In the genomic region with DNA sequence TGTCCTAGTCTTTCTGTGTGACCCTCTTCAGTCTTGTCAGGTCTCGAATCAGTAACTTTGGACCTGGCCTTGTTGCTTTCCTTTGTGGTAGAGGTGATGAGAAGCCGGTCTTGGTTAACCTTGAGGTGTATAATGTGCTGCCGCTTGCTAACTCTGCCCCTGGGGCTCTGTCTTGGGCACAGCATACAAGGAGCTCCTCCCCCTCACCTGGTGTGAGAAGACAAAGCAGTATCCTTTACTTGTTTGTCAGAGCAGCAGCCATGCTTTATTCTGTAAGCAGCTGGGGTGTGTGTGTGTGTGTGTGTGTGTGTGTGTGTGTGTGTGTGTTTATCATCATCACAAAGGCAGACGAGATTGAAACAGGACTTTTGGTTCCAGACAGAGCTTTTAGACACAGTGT, we compare ENCODE assay signal across 27 mouse cellular contexts. TPM values are rescaled to one million over a fixed set of nuclear protein-coding genes. Genes with fewer than 3 reads are reported as not detected.
"Had no signal": no experiment of that assay in that cellular context is flagged by ENCODE, and none has a peak within 500 bp of the region (broad histone marks: within the 10 kb centered on the region; RNA-seq: fewer than 3 reads in every experiment).

No protein-coding gene starts in this region.

- H3K4me3 ChIP-seq: gastrocnemius, adult 2 months; heart, adult 2 months; heart, embryonic 13.5 days; heart, embryonic 15.5 days; hindbrain, embryonic 13.5 days; hindbrain, embryonic 15.5 days; kidney, embryonic 15.5 days; limb, embryonic 13.5 days; limb, embryonic 15.5 days; liver, embryonic 13.5 days; liver, embryonic 15.5 days had no signal

- H3K27ac ChIP-seq: gastrocnemius, adult 2 months; heart, adult 2 months; heart, embryonic 13.5 days; heart, embryonic 15.5 days; hindbrain, embryonic 13.5 days; hindbrain, embryonic 15.5 days; hindbrain, postnatal 0 days; kidney, embryonic 15.5 days; kidney, postnatal 0 days; limb, embryonic 13.5 days; limb, embryonic 15.5 days; liver, embryonic 13.5 days; liver, embryonic 15.5 days had no signal

- H3K36me3 ChIP-seq: heart, embryonic 13.5 days; heart, embryonic 15.5 days; hindbrain, embryonic 13.5 days; hindbrain, embryonic 15.5 days; kidney, embryonic 15.5 days; limb, embryonic 13.5 days; limb, embryonic 15.5 days; liver, embryonic 13.5 days; liver, embryonic 15.5 days had no signal

- H3K9ac ChIP-seq: heart, embryonic 13.5 days; heart, embryonic 15.5 days; hindbrain, embryonic 13.5 days; hindbrain, embryonic 15.5 days; kidney, embryonic 15.5 days; limb, embryonic 13.5 days; limb, embryonic 15.5 days; liver, embryonic 13.5 days; liver, embryonic 15.5 days had no signal

- H3K9me3 ChIP-seq: heart, embryonic 15.5 days; hindbrain, embryonic 15.5 days; kidney, embryonic 15.5 days; limb, embryonic 15.5 days; liver, embryonic 13.5 days; liver, embryonic 15.5 days had no signal

- DNase-seq: gastrocnemius, adult 2 months; gastrocnemius, postnatal 10 days; gastrocnemius, postnatal 25 days; heart, adult 2 months; heart, postnatal 14 days; heart, postnatal 36 days; kidney, adult 11 months; kidney, adult 2 months; kidney, adult 9 months; kidney, postnatal 14 days; kidney, postnatal 36 days; layer of hippocampus, adult 9-11 months; layer of hippocampus, postnatal 36 days; left cerebral cortex, postnatal 4 days; liver, embryonic 13.5 days had no signal

- H3K4me1 ChIP-seq: heart, embryonic 13.5 days; heart, embryonic 15.5 days; hindbrain, embryonic 13.5 days; hindbrain, embryonic 15.5 days; kidney, embryonic 15.5 days; limb, embryonic 13.5 days; limb, embryonic 15.5 days; liver, embryonic 13.5 days; liver, embryonic 15.5 days had no signal

- H3K27me3 ChIP-seq: heart, embryonic 13.5 days; heart, embryonic 15.5 days; hindbrain, embryonic 13.5 days; hindbrain, embryonic 15.5 days; kidney, embryonic 15.5 days; limb, embryonic 13.5 days; limb, embryonic 15.5 days; liver, embryonic 13.5 days; liver, embryonic 15.5 days had no signal

RNA-seq across cellular contexts. Expression of gene Olfml1, which starts 31.9 kb away (rescaled TPM):
- total RNA-seq: granulocyte monocyte progenitor cell, adult 5-6 weeks; hematopoietic stem cell, adult 5-6 weeks had no signal
